Mouse (Mus musculus) spleen, postnatal 36 days (tissue): Measurements from ENCODE around the gene Sohlh2.

Experiments used
- DNase-seq, 2 experiments: peaks; one replicate each; pipeline ENCODE4 v3.0.0; 2022; ENCODE audit warnings: low spot score in 2 of 2, mixed read lengths in 1 of 2

Gene Sohlh2

GRCm38 (mm10) chr3:55206413-55206812 is 24.6 kb downstream of the Sohlh2 start:
- no peak for DNase-seq

GRCm38 (mm10) chr3:55207665-55208064 is 25.8 kb downstream of the Sohlh2 start:
- no peak for DNase-seq

- DNase-seq: no peak
Observed at GRCm38 (mm10) chr3:55212254-55212653, 30.4 kb downstream of the Sohlh2 start.

- no peak for DNase-seq
Observed at GRCm38 (mm10) chr3:55213785-55214184, 32.0 kb downstream of the Sohlh2 start.

- DNase-seq: no peak
Observed at GRCm38 (mm10) chr3:55214413-55214812, 32.6 kb downstream of the Sohlh2 start.

GRCm38 (mm10) chr3:55222502-55222901 is 40.7 kb downstream of the Sohlh2 start:
- no peak for DNase-seq

- DNase-seq: no peak
Observed at GRCm38 (mm10) chr3:55223862-55224261, 42.0 kb downstream of the Sohlh2 start.

- no peak for DNase-seq
Observed at GRCm38 (mm10) chr3:55226501-55227213, 44.8 kb downstream of the Sohlh2 start.

GRCm38 (mm10) chr3:55227214-55227581 is 45.4 kb downstream of the Sohlh2 start:
- DNase-seq: no peak

GRCm38 (mm10) chr3:55241730-55242421 is 60.0 kb downstream of the Sohlh2 start, which contains the start of gene Dclk1:
TSS of gene Dclk1 (plus strand) at chr3:55242364.
- no peak for DNase-seq

GRCm38 (mm10) chr3:55242422-55243055 is 60.7 kb downstream of the Sohlh2 start:
- DNase-seq: peak; percentile 5 to 16

GRCm38 (mm10) chr3:55243056-55243471 is 61.2 kb downstream of the Sohlh2 start:
- no peak for DNase-seq

- DNase-seq: no peak
Observed at GRCm38 (mm10) chr3:55244087-55244486, 62.3 kb downstream of the Sohlh2 start.

GRCm38 (mm10) chr3:55246618-55247272 is 64.9 kb downstream of the Sohlh2 start:
- no peak for DNase-seq

GRCm38 (mm10) chr3:55248048-55248447 is 66.2 kb downstream of the Sohlh2 start:
- no peak for DNase-seq

- DNase-seq: peak in 1 of 2 experiments; percentile 4
Observed at GRCm38 (mm10) chr3:55248508-55248907, 66.7 kb downstream of the Sohlh2 start.

GRCm38 (mm10) chr3:55250631-55251030 is 68.8 kb downstream of the Sohlh2 start:
- DNase-seq: no peak
